Mouse (Mus musculus) kidney, adult 9 months (tissue): ENCODE data around the gene Tnfsf15.

Experiments used
- DNase-seq: peaks from one replicate; pipeline ENCODE4 v3.0.0; 2022

Tnfsf15 gene

GRCm38 (mm10) chr4:63740761-63741160, 4.2 kb downstream of the Tnfsf15 start:
- no peak for DNase-seq

- DNase-seq = no peak
Measured at GRCm38 (mm10) chr4:63740001-63740400, 4.9 kb downstream of the Tnfsf15 start.

- peak; percentile 66 for DNase-seq
Measured at GRCm38 (mm10) chr4:63739524-63739923, 5.4 kb downstream of the Tnfsf15 start.

DNA sequence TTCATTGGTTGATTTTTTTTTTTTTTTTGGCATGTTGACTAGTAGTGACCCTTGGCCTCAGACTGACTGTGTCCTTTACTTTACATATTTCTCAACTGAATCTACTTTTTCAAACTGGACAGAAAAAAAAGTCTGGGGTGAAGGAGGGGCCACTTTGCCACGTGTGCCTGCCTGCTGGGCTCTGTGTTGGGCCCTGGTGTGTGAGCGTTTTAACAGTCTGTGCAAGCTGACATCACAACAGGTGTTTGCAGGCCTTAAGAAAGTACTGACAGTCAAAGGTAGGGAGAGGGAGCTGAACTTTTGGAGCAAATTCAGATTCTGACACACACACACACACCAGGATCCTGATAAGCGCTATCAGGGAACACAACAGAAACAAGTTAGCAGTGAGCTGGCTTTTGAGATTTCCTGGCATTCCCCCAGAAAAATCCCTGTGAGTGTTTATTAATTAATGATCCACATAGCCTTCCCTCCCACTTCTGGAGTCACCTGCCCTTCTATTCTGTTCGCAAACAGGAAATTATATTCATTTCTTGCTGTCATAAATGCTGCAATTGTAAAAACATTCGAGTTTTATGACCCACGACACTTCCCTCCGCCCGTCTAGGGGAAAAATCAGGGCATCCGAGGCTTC, 6.4 kb downstream of the Tnfsf15 start:
- DNase-seq = peak; percentile 78

- no peak for DNase-seq
Measured at GRCm38 (mm10) chr4:63731299-63731698, 13.6 kb downstream of the Tnfsf15 start.

GRCm38 (mm10) chr4:63726727-63727126, 18.2 kb downstream of the Tnfsf15 start:
- DNase-seq = peak; percentile 59

DNA sequence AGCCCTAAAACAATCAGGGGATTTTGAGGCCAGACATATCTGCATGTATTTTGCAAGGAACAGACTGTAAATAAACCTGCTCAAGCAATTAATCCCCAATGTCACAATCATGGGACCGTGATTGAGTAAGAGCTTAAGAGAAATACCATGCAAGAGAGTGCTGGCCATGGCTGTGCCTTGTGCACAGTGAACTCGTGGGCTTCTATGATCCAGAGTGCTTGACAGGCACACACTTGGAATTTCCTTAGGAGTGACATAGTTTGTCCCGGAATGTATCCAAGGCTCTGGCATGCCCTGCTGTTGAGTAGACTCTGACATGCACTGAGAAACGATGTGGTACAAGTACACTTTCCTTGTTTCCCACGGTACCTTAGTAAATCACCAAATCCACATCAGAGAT, 18.9 kb downstream of the Tnfsf15 start:
- DNase-seq = peak; percentile 27

GRCm38 (mm10) chr4:63717922-63718643, 26.8 kb downstream of the Tnfsf15 start:
- DNase-seq = peak; percentile 93

DNA sequence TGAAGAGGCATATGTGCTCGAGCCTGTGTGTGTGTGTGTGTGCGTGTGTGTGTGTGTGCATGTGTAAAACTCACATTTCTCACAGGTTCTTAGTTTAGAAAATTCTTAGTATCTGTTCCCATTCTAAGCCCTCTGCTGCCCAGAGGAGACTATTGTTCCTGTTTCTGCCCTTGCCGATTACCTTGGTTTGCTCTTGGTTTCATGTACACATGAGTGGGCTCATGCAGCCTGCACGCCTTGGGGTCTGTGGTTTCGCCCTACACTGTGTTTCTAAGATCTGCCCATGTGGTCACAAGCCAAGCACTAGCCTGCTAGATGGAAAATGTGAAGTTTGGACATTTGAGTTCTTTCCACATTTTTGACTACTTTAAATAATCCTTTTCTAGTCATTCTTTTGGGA, 33.0 kb downstream of the Tnfsf15 start:
- no peak for DNase-seq

DNA sequence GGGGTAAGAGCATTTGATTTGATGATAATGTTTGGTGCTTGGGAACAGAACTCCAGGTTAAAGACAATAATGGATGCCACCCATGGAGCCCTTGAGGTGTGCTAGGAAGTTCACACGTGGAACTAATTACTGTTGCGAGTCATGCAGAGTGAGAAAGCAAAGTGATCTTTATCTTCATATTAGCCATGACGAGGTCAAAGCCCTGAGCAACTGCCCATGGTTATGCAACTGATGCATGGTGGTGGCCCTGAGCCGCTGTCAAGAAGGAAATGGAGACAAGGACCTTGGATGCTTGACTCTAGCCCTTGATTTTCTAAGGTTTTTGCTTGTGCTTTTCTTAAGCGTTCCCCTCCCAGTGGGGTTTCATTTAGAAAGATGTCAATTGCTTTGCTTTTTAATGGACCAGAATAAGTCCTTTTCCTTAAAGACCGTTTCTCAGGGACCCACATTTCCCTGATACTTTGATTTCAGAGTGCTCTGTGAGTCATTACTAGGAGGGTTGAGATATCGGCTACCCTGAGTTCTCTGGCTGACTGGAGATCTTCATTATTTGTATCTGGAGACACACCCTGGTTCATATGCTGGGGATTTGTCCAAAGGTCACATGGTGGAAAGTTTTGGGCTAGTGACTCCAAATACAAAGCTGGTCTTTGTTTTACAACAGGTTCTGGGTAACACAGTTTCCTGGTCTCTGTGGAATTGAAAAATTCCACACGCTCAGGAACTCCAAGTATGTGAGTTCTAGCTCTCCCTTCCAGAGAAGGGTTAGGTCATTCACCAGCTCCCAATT, 34.3 kb downstream of the Tnfsf15 start:
- no peak for DNase-seq

- no peak for DNase-seq
Measured at GRCm38 (mm10) chr4:63706279-63706971, 38.5 kb downstream of the Tnfsf15 start.

DNA sequence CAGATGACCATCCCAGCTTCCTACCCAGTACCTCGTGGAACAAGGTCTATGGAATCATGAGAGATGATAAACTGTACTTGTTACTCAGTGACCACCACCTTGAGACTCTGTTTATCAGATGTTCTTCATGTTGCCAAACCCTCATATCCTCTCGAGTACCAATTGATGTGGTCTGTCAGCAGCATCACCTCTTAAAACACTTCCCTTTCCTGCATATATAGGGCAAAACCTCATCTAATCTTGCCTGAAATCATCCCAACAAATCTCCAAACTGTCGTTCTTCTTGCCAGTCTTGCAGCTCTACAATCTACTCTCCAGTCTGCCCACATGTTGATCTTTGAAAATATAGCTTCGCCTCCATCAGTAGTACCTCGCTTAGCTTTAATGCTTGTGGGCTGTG, 40.7 kb downstream of the Tnfsf15 start:
- DNase-seq = no peak

GRCm38 (mm10) chr4:63703686-63704085, 41.2 kb downstream of the Tnfsf15 start:
- DNase-seq = no peak

GRCm38 (mm10) chr4:63702006-63702704, 42.8 kb downstream of the Tnfsf15 start:
- no peak for DNase-seq

DNA sequence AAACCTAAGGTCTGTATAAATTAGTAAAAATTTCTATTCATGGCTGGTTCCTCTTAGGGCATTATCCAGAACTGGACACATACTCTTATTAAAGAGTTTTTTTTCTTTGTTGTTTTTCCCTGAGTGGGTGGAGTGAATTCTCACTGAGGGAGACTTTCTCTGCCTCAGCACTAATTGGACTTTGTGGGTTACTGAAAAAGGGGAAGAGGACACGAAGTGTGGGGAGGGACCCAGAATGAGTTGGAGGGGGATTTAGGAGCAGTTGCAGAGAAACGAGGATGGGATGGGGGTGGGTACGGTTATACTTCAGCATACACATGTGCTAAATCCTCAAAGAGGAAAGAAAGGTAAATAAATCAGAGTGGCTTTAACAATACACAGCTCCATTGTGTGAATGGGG, 45.2 kb downstream of the Tnfsf15 start:
- no peak for DNase-seq

GRCm38 (mm10) chr4:63696921-63697320, 48.0 kb downstream of the Tnfsf15 start:
- DNase-seq = no peak

GRCm38 (mm10) chr4:63692351-63692750, 52.6 kb downstream of the Tnfsf15 start:
- no peak for DNase-seq

- DNase-seq = no peak
Measured at GRCm38 (mm10) chr4:63687429-63687828, 57.5 kb downstream of the Tnfsf15 start.

GRCm38 (mm10) chr4:63686157-63686556, 58.8 kb downstream of the Tnfsf15 start:
- DNase-seq = peak; percentile 78

DNA sequence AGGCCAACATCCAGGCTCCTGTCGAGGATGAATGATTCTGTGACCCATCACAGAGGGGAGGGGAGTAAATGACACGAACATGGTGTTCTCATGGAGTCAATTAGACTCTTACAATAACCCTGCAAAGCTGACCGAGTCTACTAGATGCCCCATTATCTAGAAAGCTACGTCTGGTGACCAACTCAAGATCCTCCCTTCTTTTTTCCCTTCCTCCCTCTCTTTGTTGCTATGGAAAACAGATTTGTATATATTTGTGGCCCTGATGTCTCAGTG, 59.7 kb downstream of the Tnfsf15 start:
- no peak for DNase-seq

GRCm38 (mm10) chr4:63684412-63685252, 60.3 kb downstream of the Tnfsf15 start:
- DNase-seq = no peak

DNA sequence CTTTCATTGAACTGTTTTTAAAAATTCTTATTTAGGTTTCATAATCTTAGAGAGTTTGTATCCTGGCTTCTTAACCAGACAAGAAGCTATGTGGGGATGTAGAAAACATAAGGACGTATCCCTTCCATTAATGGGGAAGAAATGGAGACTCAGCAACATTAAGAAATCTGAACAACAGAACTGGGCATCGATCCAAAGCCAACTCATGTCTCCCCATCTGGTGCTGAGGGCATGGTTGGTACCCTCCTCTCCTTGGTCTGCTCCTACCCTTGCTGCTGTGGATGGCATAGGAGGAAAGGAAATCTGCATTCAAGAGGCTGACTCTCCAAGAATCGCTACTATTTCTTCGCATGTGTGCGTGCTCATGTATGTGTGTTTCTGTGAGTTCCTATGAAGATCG, 61.2 kb downstream of the Tnfsf15 start:
- no peak for DNase-seq
